Mouse (Mus musculus) brain, adult 10 weeks (tissue): ENCODE data around the gene Cd8b1. TPM values are rescaled to one million over a fixed set of nuclear protein-coding genes. Genes with fewer than 3 reads are reported as not detected.

Experiments used
- polyA plus RNA-seq: library from polyadenylated mRNA; stranded (reverse); fragments of 350-450 nt; fragmentation: Illumina TruSeq; extraction: RNeasy Lipid Tissue Mini Kit (QIAGEN cat#74804); gene quantifications from one replicate; pipeline ENCODE4 v1.2.3, GENCODE M21; 2015; ENCODE audit warnings: low read depth, low replicate concordance

Gene Cd8b1
- polyA plus RNA-seq = not detected

GRCm38 (mm10) chr6:71322491-71322921 is at the start of gene Cd8b1:
Gene Cd8b1 (plus strand): TSS chr6:71322788.

DNA sequence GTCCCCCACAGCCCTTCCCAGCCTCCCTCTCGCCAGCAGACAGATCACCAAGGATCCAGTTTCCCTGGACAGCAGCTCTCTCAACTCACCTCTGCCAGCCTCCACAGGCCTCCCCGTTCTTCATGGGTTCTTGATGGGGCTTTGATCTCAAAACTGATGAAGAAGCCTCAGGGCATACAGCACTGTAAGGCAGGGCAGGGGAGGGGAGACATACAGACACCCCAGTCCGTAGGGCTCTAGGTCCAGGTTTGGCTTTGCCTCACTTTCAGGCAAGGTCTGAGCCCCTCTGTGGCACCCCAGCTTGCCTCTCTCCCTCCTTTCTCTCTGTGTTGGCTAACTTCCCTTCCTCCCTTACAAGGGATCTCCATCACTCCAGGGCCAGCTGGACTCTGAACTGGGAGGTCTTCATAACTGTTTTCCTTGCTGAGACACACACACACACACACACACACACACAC is 733 bp upstream of the Cd8b1 start, which contains the start of gene Smyd1:
Gene Smyd1, minus strand, starts transcription at position 408 of the 458 bp plus-strand sequence.

GRCm38 (mm10) chr6:71373249-71373775 is 50.7 kb downstream of the Cd8b1 start, which contains the start of gene Cd8a:
Gene Cd8a (plus strand): TSS chr6:71373427.

Other genes starting within 250 kb of the Cd8b1 start
- 4.3 TPM for gene Thnsl2, start 178.3 kb upstream of the Cd8b1 start, polyA plus RNA-seq
- gene Fabp1, start 123.0 kb upstream of the Cd8b1 start, polyA plus RNA-seq = 1.5 TPM
- 30.2 TPM for gene Krcc1, start 51.1 kb upstream of the Cd8b1 start, polyA plus RNA-seq
- 2.6 TPM for gene Smyd1, start 555 bp upstream of the Cd8b1 start, polyA plus RNA-seq
- gene Cd8a, start 50.6 kb downstream of the Cd8b1 start, polyA plus RNA-seq = not detected
- gene Rmnd5a, start 117.8 kb downstream of the Cd8b1 start, polyA plus RNA-seq = 73.3 TPM
- 41.1 TPM for gene Rnf103, start 171.1 kb downstream of the Cd8b1 start, polyA plus RNA-seq
- gene Chmp3, start 221.0 kb downstream of the Cd8b1 start, polyA plus RNA-seq = 137 TPM